Mouse (Mus musculus) liver, embryonic 14.5 days (tissue): ENCODE results near the gene Nrxn2.

Source experiments
- CTCF ChIP-seq: IDR thresholded peaks from 2 replicates; pipeline ENCODE4 v1.5.1; 2016; ENCODE audit warnings: antibody characterized with exemption, low read depth, control low read depth
- EP300 ChIP-seq: IDR thresholded peaks from 2 replicates; pipeline ENCODE4 v1.6.1; 2016; ENCODE audit warnings: antibody characterized with exemption, low read depth

GRCm38 (mm10) chr19:6384128-6384527 is 34.4 kb upstream of the Nrxn2 start, which contains the start of gene Pygm:
- TF ChIP-seq EP300 (no peak), CTCF (no peak)
